Mouse (Mus musculus): ENCODE results near the gene Vmn2r115. TPM values are rescaled to one million over a fixed set of nuclear protein-coding genes. Genes with fewer than 3 reads are reported as not detected.
"Not testable (repeated sequence)": the region's sequence is repeated elsewhere in the genome, so short reads cannot be mapped to it uniquely, and the experiment has no call there.

Gene Vmn2r115
- not detected in 2 replicates for polyA plus RNA-seq (2015; fragmentation: Nextera tagmentation; extraction: Ambion mirVana)

GRCm38 (mm10) chr17:23343441-23343840 lies at the start of gene Vmn2r115:
Vmn2r115 (plus strand) TSS chr17:23343741.
- not testable (repeated sequence) for H3K9me3 ChIP-seq (replicated peaks; ENCODE audit: low read length); H3K4me3 ChIP-seq (replicated peaks; ENCODE audit: low read depth, low read length); H3K4me1 ChIP-seq (replicated peaks; ENCODE audit: insufficient read depth, low read length); H3K36me3 ChIP-seq (ENCODE audit: insufficient read depth, low read length); ATAC-seq (replicated peaks; ENCODE audit: low FRiP score, low read depth); H3K27me3 ChIP-seq (ENCODE audit: insufficient read depth, low read length); H3K27ac ChIP-seq; H3K9ac ChIP-seq (ENCODE audit: low read depth, low read length); H3K4me2 ChIP-seq (ENCODE audit: low read length); DNase-seq (ENCODE audit: low spot score)
- 54% methylated on average over 2 of the region's 2 CpGs for WGBS

- H3K27me3 ChIP-seq (ENCODE audit: insufficient read depth, low read length); ATAC-seq (replicated peaks; ENCODE audit: low FRiP score, low read depth); H3K4me3 ChIP-seq (replicated peaks; ENCODE audit: low read depth, low read length); DNase-seq (ENCODE audit: low spot score); H3K27ac ChIP-seq; H3K4me1 ChIP-seq (replicated peaks; ENCODE audit: insufficient read depth, low read length); H3K4me2 ChIP-seq (ENCODE audit: low read length); H3K9ac ChIP-seq (ENCODE audit: low read depth, low read length); H3K36me3 ChIP-seq (ENCODE audit: insufficient read depth, low read length); H3K9me3 ChIP-seq (replicated peaks; ENCODE audit: low read length): not testable (repeated sequence)
- 62% methylated on average over 2 of the region's 2 CpGs for WGBS
Observed at GRCm38 (mm10) chr17:23312437-23312836, 31.1 kb upstream of the Vmn2r115 start, which contains the start of gene Vmn2r114. Vmn2r114 (minus strand) TSS chr17:23312537.

GRCm38 (mm10) chr17:23330657-23331056 lies 12.9 kb upstream of the Vmn2r115 start:
- 0 out of 2 replicates have a peak, but pooled peaks cover 3% of the 10 kb centered on the region for H3K9me3 ChIP-seq (replicated peaks; ENCODE audit: low read length)
- H3K4me1 ChIP-seq (replicated peaks; ENCODE audit: insufficient read depth, low read length) = no peaks in the 10 kb centered on the region
- no peaks in the 10 kb centered on the region for H3K27me3 ChIP-seq (ENCODE audit: insufficient read depth, low read length)
- H3K4me2 ChIP-seq (ENCODE audit: low read length) = no peak overlapping the region
- H3K36me3 ChIP-seq (ENCODE audit: insufficient read depth, low read length) = no peaks in the 10 kb centered on the region
- ATAC-seq (replicated peaks; ENCODE audit: low FRiP score, low read depth) (no peak), DNase-seq (ENCODE audit: low spot score) (no peak)
- 77% methylated on average over 6 of the region's 6 CpGs for WGBS
- H3K9ac ChIP-seq (ENCODE audit: low read depth, low read length) = no peak overlapping the region
- no peak overlapping the region for H3K4me3 ChIP-seq (replicated peaks; ENCODE audit: low read depth, low read length)
- no peak for TF ChIP-seq CTCF (IDR thresholded peaks at IDR 0.05; ENCODE audit: low read depth)
- H3K27ac ChIP-seq = no peak overlapping the region

- WGBS = 58% methylated on average over 1 of the region's 1 CpGs
Observed at GRCm38 (mm10) chr17:23351644-23352043, 8.1 kb downstream of the Vmn2r115 start.

GRCm38 (mm10) chr17:23384304-23384703 lies 40.8 kb downstream of the Vmn2r115 start, which contains the start of gene Vmn2r116:
Vmn2r116 (plus strand) TSS chr17:23384604.
- not testable (repeated sequence) for H3K4me1 ChIP-seq (replicated peaks; ENCODE audit: insufficient read depth, low read length); H3K4me2 ChIP-seq (ENCODE audit: low read length); DNase-seq (ENCODE audit: low spot score); H3K36me3 ChIP-seq (ENCODE audit: insufficient read depth, low read length); H3K27me3 ChIP-seq (ENCODE audit: insufficient read depth, low read length); ATAC-seq (replicated peaks; ENCODE audit: low FRiP score, low read depth); H3K9ac ChIP-seq (ENCODE audit: low read depth, low read length); H3K9me3 ChIP-seq (replicated peaks; ENCODE audit: low read length); H3K4me3 ChIP-seq (replicated peaks; ENCODE audit: low read depth, low read length); H3K27ac ChIP-seq

More at GRCm38 (mm10) chr17:23351644-23352043, 8.1 kb downstream of the Vmn2r115 start:
- no peak for TF ChIP-seq CTCF (IDR thresholded peaks at IDR 0.05; ENCODE audit: low read depth)
- Histone ChIP-seq H3K9ac (ENCODE audit: low read depth, low read length) (no peak overlapping the region), H3K4me1 (replicated peaks; ENCODE audit: insufficient read depth, low read length) (no peaks in the 10 kb centered on the region), H3K27me3 (ENCODE audit: insufficient read depth, low read length) (no peaks in the 10 kb centered on the region), H3K9me3 (replicated peaks; ENCODE audit: low read length) (no peaks in the 10 kb centered on the region), H3K4me3 (replicated peaks; ENCODE audit: low read depth, low read length) (no peak overlapping the region), H3K36me3 (ENCODE audit: insufficient read depth, low read length) (no peaks in the 10 kb centered on the region), H3K27ac (no peak overlapping the region), H3K4me2 (ENCODE audit: low read length) (no peak overlapping the region)
- DNase-seq (ENCODE audit: low spot score) = no peak
- ATAC-seq (replicated peaks; ENCODE audit: low FRiP score, low read depth) = no peak

Other genes starting within 250 kb of the Vmn2r115 start
- gene Zfp40, start 150.5 kb upstream of the Vmn2r115 start, polyA plus RNA-seq (2015; fragmentation: Nextera tagmentation; extraction: Ambion mirVana) = 8.6 and 10.0 TPM in 2 replicates
- gene Vmn2r114, start 31.2 kb upstream of the Vmn2r115 start, polyA plus RNA-seq (2015; fragmentation: Nextera tagmentation; extraction: Ambion mirVana) = not detected in 2 replicates
- gene Vmn2r116, start 40.9 kb downstream of the Vmn2r115 start, polyA plus RNA-seq (2015; fragmentation: Nextera tagmentation; extraction: Ambion mirVana) = not detected in 2 replicates
- gene Vmn2r117, start 136.0 kb downstream of the Vmn2r115 start, polyA plus RNA-seq (2015; fragmentation: Nextera tagmentation; extraction: Ambion mirVana) = not detected in 2 replicates
- 16.8 and 19.1 TPM in 2 replicates for gene Zfp213, start 220.5 kb downstream of the Vmn2r115 start, polyA plus RNA-seq (2015; fragmentation: Nextera tagmentation; extraction: Ambion mirVana)

All from kidney, postnatal 0 days (tissue).